Mouse (Mus musculus) liver, embryonic 12.5 days (tissue): Measurements from ENCODE around the gene Adgrf1. TPM values are rescaled to one million over a fixed set of nuclear protein-coding genes. Genes with fewer than 3 reads are reported as not detected.

Experiments used
- ATAC-seq: fragments of 200-750 bp; cut with Nextera tagmentation; 2 replicates; pipeline ENCODE4 v1.8.0; 2017; ENCODE audit warnings: moderate number of reproducible peaks, mild to moderate bottlenecking, moderate library complexity
- H3K27ac ChIP-seq: fragments of 300-500 bp; sonication (generic); 2 replicates; pipeline ENCODE4 v1.5.1; 2016; ENCODE audit warnings: mild to moderate bottlenecking
- H3K27me3 ChIP-seq: fragments of 300-500 bp; sonication (generic); replicated peaks from 2 replicates; pipeline ENCODE4 v1.6.1; 2016; ENCODE audit warnings: mild to moderate bottlenecking, moderate library complexity
- H3K36me3 ChIP-seq: fragments of 300-500 bp; sonication (generic); 2 replicates; pipeline ENCODE4 v1.6.1; 2016; ENCODE audit warnings: mild to moderate bottlenecking, moderate library complexity
- H3K4me1 ChIP-seq: fragments of 300-500 bp; sonication (generic); 2 replicates; pipeline ENCODE4 v1.6.1; 2016
- H3K4me2 ChIP-seq: fragments of 300-500 bp; sonication (generic); 2 replicates; pipeline ENCODE4 v1.6.1; 2016; ENCODE audit warnings: mild to moderate bottlenecking, moderate library complexity
- H3K4me3 ChIP-seq: fragments of 300-500 bp; sonication (generic); 2 replicates; pipeline ENCODE4 v1.5.1; 2016; ENCODE audit warnings: mild to moderate bottlenecking, moderate library complexity
- H3K9ac ChIP-seq: fragments of 300-500 bp; sonication (generic); 2 replicates; pipeline ENCODE4 v1.6.1; 2016; ENCODE audit warnings: mild to moderate bottlenecking, moderate library complexity
- H3K9me3 ChIP-seq: fragments of 300-500 bp; sonication (generic); replicated peaks from 2 replicates; pipeline ENCODE4 v1.6.1; 2016; ENCODE audit warnings: mild to moderate bottlenecking, moderate library complexity
- WGBS: fragments of 180-500 bp; shearing (Covaris S2); methylation state at CpG from one replicate; pipeline ENCODE4 v1.1.7; 2016; ENCODE audit not compliant: insufficient replicate concordance; 5-methylcytosine and 5-hydroxymethylcytosine counted together
- polyA plus RNA-seq: library from polyadenylated mRNA; unstranded; fragments of >200 nt; fragmentation: Nextera tagmentation; extraction: Ambion mirVana; gene quantifications from 2 replicates; pipeline ENCODE4 v1.2.1, GENCODE M21; 2016

The Adgrf1 gene
- polyA plus RNA-seq, 1 experiment from 2014 or later, result 0.13 TPM

- peaks cover 24% of the 10 kb centered on the region for H3K27me3 ChIP-seq
- no peak for ATAC-seq
- H3K36me3 ChIP-seq, result no peaks in the 10 kb centered on the region
- H3K4me2 ChIP-seq, result no peak overlapping the region
- no peak overlapping the region for H3K9ac ChIP-seq
- H3K27ac ChIP-seq, result no peak overlapping the region
- 48% methylated on average over 5 of the region's 5 CpGs for WGBS
- H3K9me3 ChIP-seq, result no peaks in the 10 kb centered on the region
- peaks cover 5% of the 10 kb centered on the region for H3K4me1 ChIP-seq
- no peak overlapping the region for H3K4me3 ChIP-seq
Observed at GRCm38 (mm10) chr17:43368171-43368576, 98.0 kb downstream of the Adgrf1 start.

GRCm38 (mm10) chr17:43372604-43373003 is 102.5 kb downstream of the Adgrf1 start:
- no peaks in the 10 kb centered on the region for H3K4me1 ChIP-seq
- 55% methylated on average over 4 of the region's 4 CpGs for WGBS
- no peak overlapping the region for H3K9ac ChIP-seq
- H3K27me3 ChIP-seq, result no peaks in the 10 kb centered on the region; the same call in 1 of the 2 replicates
- no peak for ATAC-seq
- H3K4me2 ChIP-seq, result no peak overlapping the region
- H3K36me3 ChIP-seq, result no peaks in the 10 kb centered on the region
- no peaks in the 10 kb centered on the region for H3K9me3 ChIP-seq
- no peak overlapping the region for H3K27ac ChIP-seq
- H3K4me3 ChIP-seq, result no peak overlapping the region

GRCm38 (mm10) chr17:43374020-43374419 is 103.9 kb downstream of the Adgrf1 start:
- 15% methylated on average over 4 of the region's 4 CpGs for WGBS
- no peak overlapping the region for H3K4me3 ChIP-seq
- H3K9ac ChIP-seq, result no peak overlapping the region
- no peaks in the 10 kb centered on the region for H3K9me3 ChIP-seq
- H3K4me2 ChIP-seq, result no peak overlapping the region
- H3K27me3 ChIP-seq, result no peaks in the 10 kb centered on the region; the same call in 1 of the 2 replicates
- no peak for ATAC-seq
- H3K4me1 ChIP-seq, result no peaks in the 10 kb centered on the region
- no peaks in the 10 kb centered on the region for H3K36me3 ChIP-seq
- no peak overlapping the region for H3K27ac ChIP-seq

Other genes starting within 250 kb of the Adgrf1 start
- gene Adgrf5, start 90.1 kb downstream of the Adgrf1 start, polyA plus RNA-seq, result 5.9 and 6.5 TPM in 2 replicates
- gene Mep1a, start 232.5 kb downstream of the Adgrf1 start, polyA plus RNA-seq, result not detected in 2 replicates